Mouse (Mus musculus): ENCODE results near the gene Fcer1g.
A peak's percentile ranks its signal among the peaks of the same experiment; 100 is the strongest.

Fcer1g gene

GRCm38 (mm10) chr1:171241952-171242351, 7.8 kb upstream of the Fcer1g start:
- peak; percentile 50 to 57 for DNase-seq

GRCm38 (mm10) chr1:171240911-171241310, 6.7 kb upstream of the Fcer1g start:
- no peak for DNase-seq

GRCm38 (mm10) chr1:171239992-171240744, 6.0 kb upstream of the Fcer1g start:
- DNase-seq: peak; percentile 54 to 78

GRCm38 (mm10) chr1:171238463-171238862, 4.3 kb upstream of the Fcer1g start:
- DNase-seq: peak; percentile 67 to 86

GRCm38 (mm10) chr1:171237438-171237837, 3.3 kb upstream of the Fcer1g start:
- peak in 1 of 2 experiments; percentile 50 for DNase-seq

- DNase-seq: no peak
Measured at GRCm38 (mm10) chr1:171235791-171236190, 1.6 kb upstream of the Fcer1g start.

- DNase-seq: no peak
Measured at GRCm38 (mm10) chr1:171234538-171234937, 373 bp upstream of the Fcer1g start.

- no peak for DNase-seq
Measured at GRCm38 (mm10) chr1:171232800-171233730, 1.1 kb downstream of the Fcer1g start.

GRCm38 (mm10) chr1:171232348-171232747, 1.8 kb downstream of the Fcer1g start:
- no peak for DNase-seq

GRCm38 (mm10) chr1:171231844-171232243, 2.3 kb downstream of the Fcer1g start:
- no peak for DNase-seq

- DNase-seq: no peak
Measured at GRCm38 (mm10) chr1:171230215-171230614, 4.0 kb downstream of the Fcer1g start.

- no peak for DNase-seq
Measured at GRCm38 (mm10) chr1:171229750-171230149, 4.4 kb downstream of the Fcer1g start.

- no peak for DNase-seq
Measured at GRCm38 (mm10) chr1:171227879-171228278, 6.3 kb downstream of the Fcer1g start.

- DNase-seq: no peak
Measured at GRCm38 (mm10) chr1:171226780-171227179, 7.4 kb downstream of the Fcer1g start.

- DNase-seq: no peak
Measured at GRCm38 (mm10) chr1:171224857-171225256, 9.3 kb downstream of the Fcer1g start, which contains the start of gene Apoa2. TSS of gene Apoa2 (plus strand) at chr1:171225054.

GRCm38 (mm10) chr1:171223796-171224195, 10.4 kb downstream of the Fcer1g start:
- DNase-seq: peak; percentile 61 to 75

- no peak for DNase-seq
Measured at GRCm38 (mm10) chr1:171223168-171223567, 11.0 kb downstream of the Fcer1g start.

GRCm38 (mm10) chr1:171222238-171223155, 11.7 kb downstream of the Fcer1g start, which contains the start of gene Tomm40l:
TSS of gene Tomm40l (minus strand) at chr1:171222514.
- peak; percentile 92 to 99 for DNase-seq

- DNase-seq: peak in 1 of 2 experiments; percentile 32
Measured at GRCm38 (mm10) chr1:171221281-171222193, 12.6 kb downstream of the Fcer1g start.

- peak; percentile 85 to 95 for DNase-seq
Measured at GRCm38 (mm10) chr1:171220871-171221270, 13.3 kb downstream of the Fcer1g start.

All from kidney, postnatal 36 days (tissue).